Mouse (Mus musculus) neural tube, embryonic 12.5 days (tissue): Measurements from ENCODE around the gene Jsrp1. TPM values are rescaled to one million over a fixed set of nuclear protein-coding genes. Genes with fewer than 3 reads are reported as not detected.

Source experiments
- ATAC-seq: fragments of 200-750 bp; cut with Nextera tagmentation; 2 replicates; pipeline ENCODE4 v1.8.0; 2017; ENCODE audit warnings: low read depth, mild to moderate bottlenecking, moderate TSS enrichment, moderate library complexity; ENCODE audit not compliant: low FRiP score
- H3K27ac ChIP-seq: fragments of 300-500 bp; sonication (generic); 2 replicates; pipeline ENCODE4 v1.5.1; 2016
- H3K27me3 ChIP-seq: fragments of 300-500 bp; sonication (generic); replicated peaks from 2 replicates; pipeline ENCODE4 v1.6.1; 2016; ENCODE audit warnings: mild to moderate bottlenecking
- H3K36me3 ChIP-seq: fragments of 300-500 bp; sonication (generic); 2 replicates; pipeline ENCODE4 v1.6.1; 2016; ENCODE audit warnings: mild to moderate bottlenecking
- H3K4me1 ChIP-seq: fragments of 300-500 bp; sonication (generic); 2 replicates; pipeline ENCODE4 v1.6.1; 2016
- H3K4me2 ChIP-seq: fragments of 300-500 bp; sonication (generic); replicated peaks from 2 replicates; pipeline ENCODE4 v1.6.1; 2016; ENCODE audit warnings: mild to moderate bottlenecking
- H3K4me3 ChIP-seq: fragments of 300-500 bp; sonication (generic); 2 replicates; pipeline ENCODE4 v1.5.1; 2016
- H3K9ac ChIP-seq: fragments of 300-500 bp; sonication (generic); 2 replicates; pipeline ENCODE4 v1.6.1; 2016; ENCODE audit warnings: mild to moderate bottlenecking
- H3K9me3 ChIP-seq: fragments of 300-500 bp; sonication (generic); 2 replicates; pipeline ENCODE4 v1.6.1; 2016; ENCODE audit warnings: mild to moderate bottlenecking
- WGBS: fragments of 180-500 bp; shearing (Covaris S2); methylation state at CpG from one replicate; pipeline ENCODE4 v1.1.7; 2016; 5-methylcytosine and 5-hydroxymethylcytosine counted together
- polyA plus RNA-seq: library from polyadenylated mRNA; unstranded; fragments of >200 nt; fragmentation: Nextera tagmentation; extraction: Ambion mirVana; gene quantifications from 2 replicates; pipeline ENCODE4 v1.2.1, GENCODE M21; 2016

Gene Jsrp1
- polyA plus RNA-seq = 1.4 and 1.6 TPM in 2 replicates

GRCm38 (mm10) chr10:80813366-80813765, at the start of gene Jsrp1:
Jsrp1 (minus strand) TSS chr10:80813498.
- ATAC-seq = no peak
- no peak within 1 kb of the TSS for H3K9ac ChIP-seq
- 72% methylated on average over 4 of the region's 4 CpGs for WGBS

GRCm38 (mm10) chr10:80862305-80862704, 49.0 kb upstream of the Jsrp1 start:
- 91% methylated on average over 5 of the region's 5 CpGs for WGBS
- Histone ChIP-seq H3K27ac (no peak overlapping the region), H3K9ac (no peak overlapping the region), H3K9me3 (no peaks in the 10 kb centered on the region), H3K4me3 (no peak overlapping the region), H3K27me3 (no peaks in the 10 kb centered on the region), H3K36me3 (peaks cover 62% of the 10 kb centered on the region), H3K4me2 (no peak overlapping the region), H3K4me1 (peaks cover 10% of the 10 kb centered on the region)
- no peak for ATAC-seq

More at GRCm38 (mm10) chr10:80813366-80813765, at the start of gene Jsrp1:
- H3K4me3 ChIP-seq = no peak within 1 kb of the TSS
- H3K4me2 ChIP-seq = no peak within 1 kb of the TSS
- H3K36me3 ChIP-seq = no peaks in the 10 kb centered on the region
- H3K4me1 ChIP-seq = peaks cover 15% of the 10 kb centered on the region
- no peaks in the 10 kb centered on the region for H3K9me3 ChIP-seq
- no peak within 1 kb of the TSS for H3K27ac ChIP-seq
- H3K27me3 ChIP-seq = peaks cover 20% of the 10 kb centered on the region

- H3K27ac ChIP-seq = no peak overlapping the region
- H3K4me1 ChIP-seq = peaks cover 41% of the 10 kb centered on the region
- no peak overlapping the region for H3K4me3 ChIP-seq
- WGBS = 87% methylated on average over 7 of the region's 7 CpGs
- H3K9me3 ChIP-seq = no peaks in the 10 kb centered on the region
- ATAC-seq = no peak
- peaks cover 25% of the 10 kb centered on the region for H3K36me3 ChIP-seq
- H3K27me3 ChIP-seq = no peaks in the 10 kb centered on the region
- H3K9ac ChIP-seq = no peak overlapping the region
- H3K4me2 ChIP-seq = peak overlapping the region; percentile 24; the same call in 1 of the 2 replicates
Observed at GRCm38 (mm10) chr10:80858350-80858935, 45.1 kb upstream of the Jsrp1 start.

GRCm38 (mm10) chr10:80857848-80858247, 44.5 kb upstream of the Jsrp1 start:
- WGBS = 70% methylated on average over 3 of the region's 3 CpGs
- Histone ChIP-seq H3K27me3 (no peaks in the 10 kb centered on the region), H3K4me1 (peaks cover 41% of the 10 kb centered on the region), H3K4me2 (peak overlapping the region; percentile 24), H3K36me3 (peaks cover 25% of the 10 kb centered on the region), H3K27ac (no peak overlapping the region; the same call in 1 of the 2 replicates), H3K9me3 (no peaks in the 10 kb centered on the region), H3K4me3 (no peak overlapping the region), H3K9ac (peak overlapping the region; percentile 45)
- ATAC-seq = no peak

GRCm38 (mm10) chr10:80857386-80857785, 44.1 kb upstream of the Jsrp1 start:
- Histone ChIP-seq H3K27me3 (no peaks in the 10 kb centered on the region), H3K4me2 (peak overlapping the region; percentile 24), H3K9me3 (no peaks in the 10 kb centered on the region), H3K27ac (no peak overlapping the region; the same call in 1 of the 2 replicates), H3K4me1 (peaks cover 41% of the 10 kb centered on the region), H3K36me3 (peaks cover 23% of the 10 kb centered on the region), H3K9ac (peak overlapping the region; percentile 45), H3K4me3 (no peak overlapping the region)
- ATAC-seq = no peak
- WGBS = 38% methylated on average over 8 of the region's 8 CpGs

- WGBS = 85% methylated on average over 5 of the region's 5 CpGs
- H3K4me3 ChIP-seq = no peak overlapping the region
- H3K9me3 ChIP-seq = no peaks in the 10 kb centered on the region
- peak overlapping the region; percentile 24 for H3K4me2 ChIP-seq
- no peak for ATAC-seq
- H3K9ac ChIP-seq = peak overlapping the region; percentile 45; the same call in 1 of the 2 replicates
- H3K36me3 ChIP-seq = peaks cover 23% of the 10 kb centered on the region
- peaks cover 41% of the 10 kb centered on the region for H3K4me1 ChIP-seq
- H3K27me3 ChIP-seq = no peaks in the 10 kb centered on the region
- no peak overlapping the region for H3K27ac ChIP-seq
Observed at GRCm38 (mm10) chr10:80856908-80857307, 43.6 kb upstream of the Jsrp1 start.

GRCm38 (mm10) chr10:80856267-80856666, 43.0 kb upstream of the Jsrp1 start:
- peak overlapping the region; percentile 100 for H3K4me2 ChIP-seq
- no peaks in the 10 kb centered on the region for H3K27me3 ChIP-seq
- H3K4me1 ChIP-seq = peaks cover 41% of the 10 kb centered on the region
- no peak overlapping the region for H3K27ac ChIP-seq
- H3K36me3 ChIP-seq = peaks cover 23% of the 10 kb centered on the region
- no peak for ATAC-seq
- H3K4me3 ChIP-seq = peak overlapping the region; percentile 95; the same call in 1 of the 2 replicates
- no peaks in the 10 kb centered on the region for H3K9me3 ChIP-seq
- WGBS = 75% methylated on average over 3 of the region's 3 CpGs
- H3K9ac ChIP-seq = 0 out of 2 replicates have a peak overlapping the region, but pooled peaks have one; percentile 89

GRCm38 (mm10) chr10:80855749-80856073, 42.4 kb upstream of the Jsrp1 start:
- H3K4me3 ChIP-seq = peak overlapping the region; percentile 95
- no peaks in the 10 kb centered on the region for H3K27me3 ChIP-seq

GRCm38 (mm10) chr10:80854913-80855748, 41.8 kb upstream of the Jsrp1 start, which contains the start of the genes Lsm7 and Sppl2b:
Lsm7 (minus strand) TSS chr10:80855209.
Sppl2b (plus strand) TSS chr10:80855275.
- H3K4me3 ChIP-seq = peak within 1 kb of the TSS; percentile 95
- no peaks in the 10 kb centered on the region for H3K27me3 ChIP-seq
- peaks cover 27% of the 10 kb centered on the region for H3K36me3 ChIP-seq
- peak; percentile 78 for ATAC-seq
- WGBS = 1% methylated on average over 81 of the region's 81 CpGs
- H3K4me1 ChIP-seq = peaks cover 41% of the 10 kb centered on the region
- H3K4me2 ChIP-seq = peak within 1 kb of the TSS; percentile 100
- peak within 1 kb of the TSS; percentile 89 for H3K9ac ChIP-seq
- no peak within 1 kb of the TSS for H3K27ac ChIP-seq
- H3K9me3 ChIP-seq = no peaks in the 10 kb centered on the region

More at GRCm38 (mm10) chr10:80855749-80856073, 42.4 kb upstream of the Jsrp1 start:
- Histone ChIP-seq H3K27ac (no peak overlapping the region), H3K4me2 (peak overlapping the region; percentile 100), H3K9me3 (no peaks in the 10 kb centered on the region), H3K4me1 (peaks cover 41% of the 10 kb centered on the region), H3K9ac (peak overlapping the region; percentile 89), H3K36me3 (peaks cover 23% of the 10 kb centered on the region)
- ATAC-seq = no peak
- 30% methylated on average over 11 of the region's 11 CpGs for WGBS

- no peak for ATAC-seq
- Histone ChIP-seq H3K4me3 (no peak overlapping the region), H3K27me3 (peaks cover 24% of the 10 kb centered on the region), H3K36me3 (peaks cover 29% of the 10 kb centered on the region), H3K4me1 (peaks cover 7% of the 10 kb centered on the region), H3K9me3 (no peaks in the 10 kb centered on the region), H3K27ac (no peak overlapping the region), H3K9ac (no peak overlapping the region), H3K4me2 (no peak overlapping the region)
- 9% methylated on average over 10 of the region's 10 CpGs for WGBS
Observed at GRCm38 (mm10) chr10:80848571-80848970, 35.3 kb upstream of the Jsrp1 start.

GRCm38 (mm10) chr10:80845732-80846131, 32.4 kb upstream of the Jsrp1 start:
- H3K9me3 ChIP-seq = no peaks in the 10 kb centered on the region
- H3K4me3 ChIP-seq = no peak overlapping the region
- no peak overlapping the region for H3K9ac ChIP-seq
- 84% methylated on average over 11 of the region's 12 CpGs for WGBS
- H3K36me3 ChIP-seq = peaks cover 6% of the 10 kb centered on the region; the same call in 1 of the 2 replicates
- ATAC-seq = no peak
- no peak overlapping the region for H3K27ac ChIP-seq
- H3K27me3 ChIP-seq = peaks cover 45% of the 10 kb centered on the region
- H3K4me1 ChIP-seq = peaks cover 11% of the 10 kb centered on the region
- H3K4me2 ChIP-seq = no peak overlapping the region

GRCm38 (mm10) chr10:80845055-80845693, 31.9 kb upstream of the Jsrp1 start:
- Histone ChIP-seq H3K4me2 (no peak overlapping the region), H3K27me3 (peaks cover 45% of the 10 kb centered on the region), H3K4me1 (peaks cover 11% of the 10 kb centered on the region), H3K4me3 (no peak overlapping the region), H3K36me3 (peaks cover 2% of the 10 kb centered on the region; the same call in 1 of the 2 replicates), H3K27ac (no peak overlapping the region), H3K9me3 (no peaks in the 10 kb centered on the region), H3K9ac (no peak overlapping the region)
- WGBS = 64% methylated on average over 8 of the region's 8 CpGs
- ATAC-seq = no peak
